Mouse (Mus musculus): ENCODE data around the gene Polr3e.

- no peak for TF ChIP-seq HCFC1 (IDR thresholded peaks at IDR 0.05; ENCODE audit: borderline replicate concordance, insufficient read depth, low read length)
- TF ChIP-seq ZNF384 (IDR thresholded peaks at IDR 0.05; ENCODE audit: low read depth, low read length), result no peak
These were observed 19.7 kb upstream of the Polr3e start for GRCm38 (mm10) chr7:120897711-120898335.

Measured in ES-E14 (cell line).